Mouse (Mus musculus) liver, adult 2 months (tissue): ENCODE results near the gene Nipal4. TPM values are rescaled to one million over a fixed set of nuclear protein-coding genes. Genes with fewer than 3 reads are reported as not detected.

Source experiments
- DNase-seq: peaks from one replicate; pipeline ENCODE4 v3.0.0-alpha.2; 2011; ENCODE audit warnings: low read depth, low spot score; ENCODE audit errors: extremely low read depth
- H3K27ac ChIP-seq: fragments of 200-500 bp; replicated peaks from 2 replicates; pipeline ENCODE4 v1.5.1; 2012; ENCODE audit warnings: low read depth, mild to moderate bottlenecking, control low read depth, inconsistent platforms, low read length; ENCODE audit not compliant: insufficient read depth
- H3K27me3 ChIP-seq: fragments of 200-500 bp; 2 replicates; pipeline ENCODE4 v1.6.1; 2012; ENCODE audit warnings: mild to moderate bottlenecking, moderate library complexity, low read length, inconsistent platforms; ENCODE audit not compliant: control insufficient read depth, insufficient read depth
- H3K36me3 ChIP-seq: fragments of 200-500 bp; 2 replicates; pipeline ENCODE4 v1.6.1; 2012; ENCODE audit warnings: low read length, inconsistent platforms; ENCODE audit not compliant: control insufficient read depth, insufficient read depth
- H3K4me1 ChIP-seq: fragments of 200-500 bp; 2 replicates; pipeline ENCODE4 v1.6.1; 2011; ENCODE audit warnings: low read length; ENCODE audit not compliant: control insufficient read depth, insufficient read depth
- H3K4me3 ChIP-seq: fragments of 200-500 bp; 2 replicates; pipeline ENCODE4 v1.5.1; 2011; ENCODE audit warnings: low read depth, mild to moderate bottlenecking, control low read depth, low read length, moderate library complexity; ENCODE audit not compliant: insufficient read depth
- H3K79me2 ChIP-seq: fragments of 200-500 bp; 2 replicates; pipeline ENCODE4 v1.6.1; 2012; ENCODE audit warnings: inconsistent platforms, mild to moderate bottlenecking, low read length, moderate library complexity; ENCODE audit not compliant: control insufficient read depth, insufficient read depth
- H3K9ac ChIP-seq: fragments of 200-500 bp; 2 replicates; pipeline ENCODE4 v1.6.1; 2012; ENCODE audit warnings: low read depth, mild to moderate bottlenecking, control low read depth, inconsistent platforms, low read length
- CTCF ChIP-seq: fragments of 200-500 bp; IDR thresholded peaks from 2 replicates; pipeline ENCODE4 v1.5.1; 2011; ENCODE audit warnings: low read depth, low read length, control low read depth
- POLR2A ChIP-seq: fragments of 200-500 bp; IDR thresholded peaks from 2 replicates; pipeline ENCODE4 v1.6.1; 2011; ENCODE audit warnings: low read length, control low read depth; ENCODE audit not compliant: insufficient read depth; ENCODE audit errors: extremely low read depth
- WGBS: fragments of 180-500 bp; shearing (Covaris S2); methylation state at CpG from one replicate; pipeline ENCODE4 v1.1.7; 2018; 5-methylcytosine and 5-hydroxymethylcytosine counted together
- polyA plus RNA-seq: library from polyadenylated mRNA; depleted of rRNA; stranded (reverse); fragments of >200 nt; gene quantifications from 2 replicates; pipeline ENCODE4 v1.2.3, GENCODE M21; 2012
- total RNA-seq: library from RNA; depleted of rRNA; stranded (reverse); fragments of >200 nt; gene quantifications from 2 replicates; pipeline ENCODE4 v1.2.3, GENCODE M21; 2014

Nipal4 gene
- total and polyA plus RNA-seq, 2 experiments, result not detected

- H3K36me3 ChIP-seq, result no peaks in the 10 kb centered on the region
Measured at GRCm38 (mm10) chr11:46125835-46126229, 40.5 kb downstream of the Nipal4 start.

GRCm38 (mm10) chr11:46125093-46125834, 41.0 kb downstream of the Nipal4 start:
- no peaks in the 10 kb centered on the region for H3K4me1 ChIP-seq
- H3K36me3 ChIP-seq, result no peaks in the 10 kb centered on the region
- 95% methylated on average over 12 of the region's 12 CpGs for WGBS
- no peak for DNase-seq
- TF ChIP-seq CTCF (no peak), POLR2A (no peak)
- H3K9ac ChIP-seq, result no peak overlapping the region
- no peaks in the 10 kb centered on the region for H3K79me2 ChIP-seq
- H3K27ac ChIP-seq, result no peak overlapping the region
- no peaks in the 10 kb centered on the region for H3K27me3 ChIP-seq
- no peak overlapping the region for H3K4me3 ChIP-seq

More at GRCm38 (mm10) chr11:46125835-46126229, 40.5 kb downstream of the Nipal4 start:
- 87% methylated on average over 7 of the region's 7 CpGs for WGBS
- H3K27me3 ChIP-seq, result no peaks in the 10 kb centered on the region
- H3K9ac ChIP-seq, result no peak overlapping the region
- H3K4me1 ChIP-seq, result no peaks in the 10 kb centered on the region
- no peak overlapping the region for H3K27ac ChIP-seq
- DNase-seq, result no peak
- H3K79me2 ChIP-seq, result no peaks in the 10 kb centered on the region
- no peak overlapping the region for H3K4me3 ChIP-seq
- no peak for TF ChIP-seq CTCF
- no peak for TF ChIP-seq POLR2A

- Histone ChIP-seq H3K9ac (no peak overlapping the region), H3K36me3 (no peaks in the 10 kb centered on the region), H3K4me1 (no peaks in the 10 kb centered on the region), H3K27me3 (no peaks in the 10 kb centered on the region), H3K27ac (no peak overlapping the region), H3K4me3 (no peak overlapping the region), H3K79me2 (no peaks in the 10 kb centered on the region)
- peak; percentile 64 for DNase-seq
- no peak for TF ChIP-seq POLR2A
- no peak for TF ChIP-seq CTCF
- 65% methylated on average over 8 of the region's 8 CpGs for WGBS
Measured at GRCm38 (mm10) chr11:46123328-46123866, 42.9 kb downstream of the Nipal4 start.

GRCm38 (mm10) chr11:46122875-46123274, 43.4 kb downstream of the Nipal4 start:
- no peak for TF ChIP-seq CTCF
- no peak for TF ChIP-seq POLR2A
- Histone ChIP-seq H3K9ac (no peak overlapping the region), H3K4me3 (no peak overlapping the region), H3K27ac (no peak overlapping the region), H3K36me3 (no peaks in the 10 kb centered on the region), H3K79me2 (no peaks in the 10 kb centered on the region), H3K4me1 (no peaks in the 10 kb centered on the region), H3K27me3 (no peaks in the 10 kb centered on the region)
- WGBS, result 90% methylated on average over 4 of the region's 4 CpGs
- no peak for DNase-seq

- no peaks in the 10 kb centered on the region for H3K36me3 ChIP-seq
- no peak overlapping the region for H3K4me3 ChIP-seq
- 89% methylated on average over 4 of the region's 4 CpGs for WGBS
- no peaks in the 10 kb centered on the region for H3K4me1 ChIP-seq
- no peaks in the 10 kb centered on the region for H3K79me2 ChIP-seq
- DNase-seq, result no peak
- no peak overlapping the region for H3K9ac ChIP-seq
- no peak for TF ChIP-seq CTCF
- no peak for TF ChIP-seq POLR2A
- H3K27ac ChIP-seq, result no peak overlapping the region
- H3K27me3 ChIP-seq, result no peaks in the 10 kb centered on the region
Measured at GRCm38 (mm10) chr11:46121666-46122065, 44.6 kb downstream of the Nipal4 start.

GRCm38 (mm10) chr11:46120084-46120483, 46.2 kb downstream of the Nipal4 start:
- H3K36me3 ChIP-seq, result no peaks in the 10 kb centered on the region
- no peak overlapping the region for H3K4me3 ChIP-seq
- H3K9ac ChIP-seq, result no peak overlapping the region
- no peaks in the 10 kb centered on the region for H3K27me3 ChIP-seq
- H3K79me2 ChIP-seq, result no peaks in the 10 kb centered on the region
- peak; percentile 17 for DNase-seq
- TF ChIP-seq CTCF (no peak), POLR2A (no peak)
- no peaks in the 10 kb centered on the region for H3K4me1 ChIP-seq
- 86% methylated on average over 10 of the region's 10 CpGs for WGBS
- no peak overlapping the region for H3K27ac ChIP-seq
